In genomic region chr11:35278128-35278769, GRCm38 (mm10) we compare ENCODE assay signal across 10 mouse cellular contexts.
DNase-seq lines count a peak whose midpoint lies in the region; ATAC-seq and TF ChIP-seq lines count a peak whose summit lies in the region.
"Had no signal": no experiment of that assay in that cellular context is flagged by ENCODE, and none has a peak within 500 bp of the region (broad histone marks: within the 10 kb centered on the region; RNA-seq: fewer than 3 reads in every experiment).

No protein-coding gene starts in this region.

- no peak overlapping the region for H3K27ac ChIP-seq in neural tube, embryonic 11.5 days (ENCODE audit: low read depth, low read length)
- H3K27ac ChIP-seq in heart, embryonic 12.5 days (ENCODE audit: poor library complexity, severe bottlenecking), result peak overlapping the region; percentile 4; the same call in 1 of the 2 replicates
- H3K27ac ChIP-seq in stomach, postnatal 0 days (replicated peaks), result no peak overlapping the region
- H3K27ac ChIP-seq: left cerebral cortex, adult 2 months; liver, embryonic 15.5 days had no signal

- H3K4me1 ChIP-seq in neural tube, embryonic 11.5 days (ENCODE audit: control insufficient read depth, insufficient read depth, low read length), result peaks cover 18% of the 10 kb centered on the region
- peaks cover 52% of the 10 kb centered on the region for H3K4me1 ChIP-seq in heart, embryonic 12.5 days (replicated peaks)
- peaks cover 3% of the 10 kb centered on the region; the same call in 1 of the 2 replicates for H3K4me1 ChIP-seq in stomach, postnatal 0 days (replicated peaks; ENCODE audit: control insufficient read depth, insufficient read depth)
- H3K4me1 ChIP-seq: liver, embryonic 15.5 days had no signal

- DNase-seq in neural tube, embryonic 11.5 days (ENCODE audit: low spot score), result no peak
- no peak for DNase-seq in neural tube, embryonic 10.5 days (ENCODE audit: extremely low spot score, low spot score)
- peak; percentile 24 for DNase-seq in kidney, adult 9 months
- peak; percentile 23 for DNase-seq in stomach, postnatal 0 days (ENCODE audit: low spot score)
- no peak for DNase-seq in lung, postnatal 25 days (ENCODE audit: low spot score)
- DNase-seq in thymus, postnatal 0 days (ENCODE audit: low spot score), result no peak
- DNase-seq: cerebellum, adult 8-10 months had no signal

- H3K4me2 ChIP-seq in neural tube, embryonic 11.5 days (ENCODE audit: low read depth), result no peak overlapping the region
- no peak overlapping the region for H3K4me2 ChIP-seq in heart, embryonic 12.5 days
- no peak overlapping the region for H3K4me2 ChIP-seq in stomach, postnatal 0 days (replicated peaks; ENCODE audit: low read depth)
- H3K4me2 ChIP-seq: liver, embryonic 15.5 days had no signal

- H3K9me3 ChIP-seq in neural tube, embryonic 11.5 days (ENCODE audit: control insufficient read depth, low read length), result no peaks in the 10 kb centered on the region
- no peaks in the 10 kb centered on the region for H3K9me3 ChIP-seq in heart, embryonic 12.5 days (replicated peaks)
- no peaks in the 10 kb centered on the region for H3K9me3 ChIP-seq in stomach, postnatal 0 days (ENCODE audit: control insufficient read depth, low read length)
- H3K9me3 ChIP-seq: liver, embryonic 15.5 days had no signal

- no peaks in the 10 kb centered on the region for H3K36me3 ChIP-seq in neural tube, embryonic 11.5 days (ENCODE audit: control insufficient read depth, insufficient read depth, low read length)
- H3K36me3 ChIP-seq in heart, embryonic 12.5 days, result no peaks in the 10 kb centered on the region
- H3K36me3 ChIP-seq in stomach, postnatal 0 days (ENCODE audit: control insufficient read depth, insufficient read depth, low read length), result no peaks in the 10 kb centered on the region
- H3K36me3 ChIP-seq: liver, embryonic 15.5 days had no signal

- TF ChIP-seq CTCF in stomach, postnatal 0 days (IDR thresholded peaks at IDR 0.05; ENCODE audit: low read depth), result no peak

- no peak overlapping the region for H3K9ac ChIP-seq in neural tube, embryonic 11.5 days (ENCODE audit: low read length)
- no peak overlapping the region for H3K9ac ChIP-seq in heart, embryonic 12.5 days
- no peak overlapping the region for H3K9ac ChIP-seq in stomach, postnatal 0 days (ENCODE audit: low read length)
- H3K9ac ChIP-seq: liver, embryonic 15.5 days had no signal

- peak; percentile 43; the same call in 1 of the 2 replicates for ATAC-seq in neural tube, embryonic 11.5 days (ENCODE audit: insufficient read depth, low FRiP score, low TSS enrichment)
- ATAC-seq in heart, embryonic 12.5 days (ENCODE audit: insufficient number of reproducible peaks, low FRiP score), result peak; percentile 15; the same call in 1 of the 2 replicates
- no peak for ATAC-seq in stomach, postnatal 0 days (ENCODE audit: low FRiP score, low TSS enrichment)

- H3K4me3 ChIP-seq in neural tube, embryonic 11.5 days (ENCODE audit: low read depth, low read length), result no peak overlapping the region
- H3K4me3 ChIP-seq in heart, embryonic 12.5 days, result no peak overlapping the region
- no peak overlapping the region for H3K4me3 ChIP-seq in stomach, postnatal 0 days (ENCODE audit: low read depth, low read length)
- H3K4me3 ChIP-seq: left cerebral cortex, adult 2 months; liver, embryonic 15.5 days had no signal

- TF ChIP-seq EP300 in stomach, postnatal 0 days (optimal IDR thresholded peaks at IDR 0.05), result no peak

- H3K27me3 ChIP-seq in neural tube, embryonic 11.5 days (ENCODE audit: control insufficient read depth, insufficient read depth, low read length), result no peaks in the 10 kb centered on the region
- no peaks in the 10 kb centered on the region for H3K27me3 ChIP-seq in heart, embryonic 12.5 days (replicated peaks)
- H3K27me3 ChIP-seq in stomach, postnatal 0 days (ENCODE audit: control insufficient read depth, insufficient read depth, low read length), result no peaks in the 10 kb centered on the region
- H3K27me3 ChIP-seq: liver, embryonic 15.5 days had no signal

- 51% methylated on average over 16 of the region's 16 CpGs for WGBS in neural tube, embryonic 11.5 days
- WGBS in heart, embryonic 12.5 days, result 48% methylated on average over 16 of the region's 16 CpGs
- WGBS in stomach, postnatal 0 days, result 52% methylated on average over 16 of the region's 16 CpGs

Comparison
In these comparisons a context has a peak if more than half of its experiments do, and no peak if none do; other contexts are left out.
1. DNase-seq: peak in kidney, adult 9 months (single experiment) and stomach, postnatal 0 days (single experiment); none in neural tube, embryonic 11.5 days (single experiment), neural tube, embryonic 10.5 days (single experiment), lung, postnatal 25 days (single experiment) and thymus, postnatal 0 days (single experiment).